Mouse (Mus musculus): ENCODE data around the gene Slc6a9.
A peak's percentile ranks its signal among the peaks of the same experiment; 100 is the strongest.

Slc6a9 gene

DNA sequence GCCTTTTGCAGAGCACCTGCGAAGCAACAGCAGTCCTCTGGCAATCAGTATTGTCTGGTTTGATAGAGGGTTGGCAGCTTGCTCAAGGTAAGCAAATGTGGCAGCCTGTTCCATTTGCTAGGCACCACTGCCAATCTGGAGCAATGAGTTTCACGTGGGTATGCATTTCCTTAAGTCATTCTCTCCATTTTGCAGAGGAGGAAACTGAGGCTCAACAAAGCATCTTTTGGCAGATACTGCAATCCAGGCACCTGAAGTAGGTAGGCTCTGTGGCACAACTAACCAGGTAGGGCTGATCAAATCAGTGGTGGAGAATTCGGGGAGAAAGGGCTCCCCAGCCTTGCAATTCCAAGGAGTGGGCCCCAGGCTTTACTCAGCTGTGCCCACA, at the start of gene Slc6a9:
Gene Slc6a9 (plus strand): TSS at position 50 of the 388 bp plus-strand sequence.
- no peak for DNase-seq

DNA sequence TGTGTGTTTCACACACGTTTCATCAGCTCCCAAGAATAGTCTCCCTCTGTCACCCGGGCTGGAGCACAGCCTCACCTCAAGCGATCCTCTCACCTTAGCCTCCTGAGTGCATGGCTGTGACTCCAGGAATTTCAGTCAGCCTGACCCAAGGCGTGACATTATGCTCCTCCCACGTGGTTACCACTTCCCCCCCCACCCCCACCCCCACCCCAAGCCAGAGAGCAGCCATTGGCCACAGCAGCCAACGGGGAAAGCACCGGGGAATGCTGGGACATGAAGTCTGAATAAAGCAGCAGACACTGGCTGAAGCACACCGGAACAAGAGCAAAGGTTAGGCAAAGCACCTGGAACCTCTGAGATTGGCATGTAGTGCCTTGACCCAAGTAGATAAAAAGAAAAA, 47.3 kb upstream of the Slc6a9 start:
- peak; percentile 4 for DNase-seq

DNA sequence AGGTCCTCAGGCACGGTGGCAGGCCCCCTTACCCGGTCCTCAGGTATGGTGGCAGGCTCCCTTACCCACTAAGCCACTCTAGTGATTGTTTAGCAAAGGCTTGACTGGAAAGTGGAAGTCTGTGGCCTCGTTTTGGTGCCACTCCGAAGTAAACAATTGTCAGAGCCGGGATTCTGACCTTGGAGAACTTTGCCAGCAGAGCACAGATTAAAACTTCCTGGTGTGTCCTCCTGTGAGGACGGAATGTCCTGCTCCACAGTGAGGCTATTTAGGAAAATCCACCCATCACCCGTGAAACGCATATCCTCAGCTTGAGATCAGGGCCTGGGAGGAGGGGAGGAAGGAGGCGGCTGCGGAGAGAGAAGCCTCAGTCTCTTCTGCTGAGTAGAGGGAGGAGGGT, 46.0 kb upstream of the Slc6a9 start:
- DNase-seq: no peak

DNA sequence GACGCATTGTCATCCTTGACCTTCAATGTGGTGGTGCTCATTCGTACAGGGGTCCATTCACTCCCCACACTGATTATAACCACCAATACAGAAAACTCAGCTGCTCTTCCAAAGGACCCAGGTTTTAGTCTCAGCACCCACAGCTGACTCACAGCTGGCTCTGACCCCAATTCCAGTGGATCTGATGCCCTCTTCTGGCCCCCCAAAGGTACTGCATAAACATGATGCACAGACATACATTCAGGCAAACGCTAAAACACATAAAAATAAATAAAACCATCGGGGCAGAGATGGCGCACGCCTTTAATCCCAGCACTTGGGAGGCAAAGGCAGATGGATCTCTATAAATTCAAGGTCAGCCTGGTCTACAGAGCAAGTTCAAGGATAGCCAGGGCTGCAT, 34.4 kb upstream of the Slc6a9 start:
- no peak for DNase-seq

GRCm38 (mm10) chr4:117806992-117807391, 27.3 kb upstream of the Slc6a9 start:
- DNase-seq: peak; percentile 24

DNA sequence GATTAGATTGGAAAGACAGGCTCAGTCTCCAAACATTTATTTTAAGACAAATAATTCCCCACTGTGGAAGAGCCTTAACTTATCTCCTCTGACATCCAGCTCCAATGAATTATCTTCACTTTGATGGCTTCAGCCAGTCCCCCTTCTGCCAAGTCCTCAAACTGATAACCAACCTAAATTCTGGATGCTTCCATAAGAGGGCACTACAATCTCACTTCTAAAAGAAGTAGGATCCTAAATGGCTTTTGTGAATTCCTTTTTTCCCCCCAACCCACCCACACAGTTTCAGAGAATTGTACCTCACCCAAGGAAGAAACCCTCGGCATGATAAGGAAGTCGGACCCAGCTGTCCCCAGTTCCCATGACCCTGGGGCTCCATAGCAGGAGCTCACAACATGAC, 23.4 kb upstream of the Slc6a9 start:
- no peak for DNase-seq

DNA sequence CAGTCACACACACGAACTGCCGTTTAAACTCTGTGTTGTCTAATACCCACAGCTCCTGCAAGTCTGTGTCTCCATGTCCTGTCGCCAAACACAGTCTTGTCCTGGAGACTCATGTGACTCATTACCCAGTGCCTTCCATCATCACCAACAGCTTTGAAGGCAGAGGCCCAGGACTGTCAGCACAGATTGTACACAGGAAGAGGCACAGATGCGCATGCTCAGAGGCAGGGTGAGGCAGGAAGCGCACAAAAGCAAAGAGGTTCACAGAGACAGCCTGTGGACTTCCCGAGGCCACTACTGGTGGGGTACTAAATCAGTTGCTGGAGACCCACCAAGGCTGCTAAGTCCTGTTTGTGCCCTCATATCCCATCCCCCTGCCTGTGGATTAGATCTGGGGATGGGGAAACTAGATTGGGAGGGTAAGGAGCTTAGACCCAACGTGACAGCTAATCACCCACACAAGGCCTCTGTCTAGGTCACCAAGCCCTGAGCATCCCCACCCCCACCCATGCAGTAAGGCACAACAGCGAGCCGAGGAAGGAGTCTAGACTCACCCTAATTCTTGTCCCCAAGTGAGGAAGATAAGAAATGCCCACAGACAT, 20.6 kb upstream of the Slc6a9 start:
- peak; percentile 82 for DNase-seq

DNA sequence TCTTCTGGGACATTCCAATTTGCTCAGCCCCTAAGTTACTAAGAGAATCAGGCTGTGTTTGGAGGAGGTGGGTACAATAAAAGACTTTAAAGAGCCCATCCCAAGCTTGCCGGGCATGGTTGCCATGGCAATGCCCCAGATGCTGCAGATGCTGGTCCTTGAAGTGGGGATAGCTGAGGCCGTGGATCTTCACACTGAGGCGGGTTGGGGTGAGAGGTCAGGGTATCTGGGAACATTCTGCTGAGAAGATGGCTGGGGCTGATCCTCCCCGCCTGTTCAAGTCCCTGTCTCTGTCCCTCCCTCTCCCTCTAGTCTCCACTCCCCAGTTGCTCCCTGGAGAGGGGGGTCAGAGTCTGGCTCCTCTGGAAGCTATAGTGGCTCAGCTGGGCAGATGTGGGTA, 20.0 kb upstream of the Slc6a9 start:
- peak; percentile 71 for DNase-seq

DNA sequence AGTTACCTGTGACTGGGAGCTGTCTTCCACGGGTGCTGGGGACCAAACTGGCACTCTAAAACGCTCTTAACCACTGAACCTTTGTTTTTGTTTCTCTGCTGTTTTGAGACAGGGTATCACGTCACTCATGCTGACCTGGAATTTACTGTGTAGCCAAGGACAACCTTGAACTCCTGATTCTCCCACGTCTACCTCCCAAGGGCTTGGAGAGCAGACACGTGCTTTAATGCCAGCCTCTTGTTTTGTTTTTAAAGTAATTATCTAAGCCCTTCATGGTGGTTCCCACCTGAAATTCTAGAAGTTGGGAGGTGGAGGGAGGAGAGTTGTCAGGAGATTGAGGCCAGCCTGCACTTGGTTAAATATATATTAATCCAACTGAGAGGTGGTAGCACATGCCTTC, 17.5 kb upstream of the Slc6a9 start:
- DNase-seq: no peak

DNA sequence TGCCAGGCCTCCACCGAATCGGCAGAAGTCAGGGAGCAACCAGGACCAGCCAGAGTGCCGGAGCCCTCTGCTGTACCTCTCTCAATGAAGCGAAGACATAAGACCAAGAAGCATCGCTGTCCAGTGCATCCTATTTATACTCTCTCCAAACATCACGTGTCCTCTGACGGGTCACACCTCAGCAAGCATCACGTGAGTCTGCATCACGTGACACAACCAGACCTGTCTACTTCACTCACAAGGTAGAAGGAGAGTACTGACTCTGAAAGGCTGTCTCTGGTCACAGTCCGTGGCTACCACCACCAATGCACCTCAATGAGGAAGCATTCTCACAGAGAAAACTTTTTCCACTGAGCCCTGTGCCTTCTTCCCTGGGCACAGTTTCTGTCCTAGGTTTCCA, 16.3 kb upstream of the Slc6a9 start:
- DNase-seq: no peak

DNA sequence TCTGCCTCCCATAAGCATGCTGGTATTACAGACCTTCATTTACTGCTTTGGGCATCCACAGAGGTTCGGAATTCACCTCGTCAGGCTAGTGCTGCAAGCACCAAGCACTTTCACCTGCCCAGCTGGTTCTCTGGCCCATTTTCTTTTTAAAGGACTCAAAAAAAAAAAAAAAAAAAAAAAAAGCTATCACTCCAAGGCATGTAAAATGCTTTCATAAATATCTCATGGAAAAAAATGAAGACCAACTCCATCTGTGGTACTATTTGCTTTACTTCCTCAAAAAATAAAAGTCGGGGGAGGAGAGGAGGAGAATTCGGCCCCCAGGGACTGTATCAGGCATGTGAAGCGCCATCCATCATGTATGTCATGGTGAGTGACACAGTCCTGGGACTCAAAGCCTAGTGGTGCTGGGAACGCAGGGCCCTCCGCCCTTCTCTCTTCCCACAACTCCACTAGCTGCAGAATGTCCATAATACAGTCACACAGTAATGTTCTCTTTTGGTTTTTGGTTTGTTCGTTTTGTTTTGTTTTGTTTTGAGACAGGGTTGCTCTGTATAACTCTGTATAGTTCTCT, 5.6 kb upstream of the Slc6a9 start:
- peak; percentile 54 for DNase-seq

GRCm38 (mm10) chr4:117829260-117830123, 4.8 kb upstream of the Slc6a9 start:
- DNase-seq: peak; percentile 79

DNA sequence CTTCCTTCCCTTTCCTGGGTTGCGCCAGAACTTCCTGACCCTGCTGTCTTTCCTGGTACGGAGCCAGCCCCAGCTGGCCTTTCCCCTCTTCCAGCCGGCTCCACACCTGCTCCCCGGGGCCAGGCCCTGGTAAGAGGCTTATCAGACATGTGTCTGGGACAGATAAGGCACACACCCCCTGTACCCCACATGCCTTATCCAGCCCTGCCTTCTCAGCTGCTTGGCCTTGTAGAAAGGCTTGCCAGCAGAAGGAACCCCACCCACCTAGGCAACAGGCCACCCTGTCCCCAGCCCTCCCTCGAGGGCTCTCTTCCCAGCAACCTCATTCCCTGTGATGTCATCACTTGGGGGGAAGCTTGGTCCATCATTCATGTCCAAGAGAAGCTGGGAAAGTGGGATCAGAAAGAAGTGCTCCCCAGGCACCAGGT, 4.2 kb upstream of the Slc6a9 start:
- peak; percentile 70 for DNase-seq

GRCm38 (mm10) chr4:117830801-117831200, 3.5 kb upstream of the Slc6a9 start:
- no peak for DNase-seq

DNA sequence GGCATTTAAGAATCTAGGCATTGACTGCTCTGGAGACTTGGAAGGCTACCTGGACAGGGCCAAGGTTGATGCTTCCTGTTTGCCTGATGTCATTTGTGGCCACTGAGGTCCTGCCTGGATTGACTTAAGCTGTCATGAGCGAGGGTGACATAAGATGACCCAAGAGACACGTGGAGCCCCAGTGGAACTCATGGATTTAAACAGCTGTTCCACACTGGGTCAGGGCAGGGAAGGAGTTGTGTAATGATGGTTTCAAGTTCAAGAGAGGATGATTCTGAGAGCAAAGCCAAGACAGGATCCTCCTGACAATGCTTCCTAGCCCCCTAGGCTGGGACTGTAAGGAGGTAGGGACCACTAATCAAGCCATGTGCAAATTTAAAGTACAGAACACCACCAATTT, 2.8 kb upstream of the Slc6a9 start:
- DNase-seq: no peak

DNA sequence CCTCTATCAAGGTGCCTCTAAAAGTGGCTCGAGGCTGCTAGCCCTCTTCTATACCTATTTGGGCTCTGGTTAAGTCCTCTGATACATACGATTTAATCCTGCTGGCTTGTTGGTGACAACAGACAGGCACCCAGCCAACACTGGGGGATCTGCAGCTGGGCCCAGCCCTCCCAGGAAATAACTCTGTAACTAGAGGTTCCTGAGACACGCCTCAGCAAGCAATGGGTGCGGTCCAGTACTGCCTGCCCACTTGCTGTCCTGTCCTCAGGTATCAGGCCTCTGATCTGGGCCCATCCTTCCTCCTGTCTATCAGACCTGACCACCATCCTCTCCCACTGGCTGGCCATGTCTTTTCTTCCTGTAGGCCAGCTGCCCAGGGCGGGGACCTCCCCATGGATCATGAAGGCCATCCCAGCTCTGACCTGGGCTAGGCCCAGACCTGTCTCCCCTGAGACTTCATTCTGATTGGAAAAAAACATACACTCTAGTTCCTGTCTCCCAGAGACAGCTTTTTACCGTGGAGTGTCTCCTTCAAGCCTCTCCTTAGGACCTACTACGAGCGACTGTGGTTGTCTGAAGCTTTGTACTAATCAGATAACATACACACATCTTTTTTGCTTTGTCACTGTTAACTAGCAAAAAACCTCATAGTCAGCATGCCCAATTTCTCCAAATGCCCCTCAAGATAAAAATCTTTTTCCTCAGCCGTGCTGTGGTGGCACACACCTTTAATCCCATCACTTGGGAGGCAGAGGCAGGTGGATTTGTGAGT, 2.2 kb upstream of the Slc6a9 start:
- DNase-seq: peak; percentile 54

DNA sequence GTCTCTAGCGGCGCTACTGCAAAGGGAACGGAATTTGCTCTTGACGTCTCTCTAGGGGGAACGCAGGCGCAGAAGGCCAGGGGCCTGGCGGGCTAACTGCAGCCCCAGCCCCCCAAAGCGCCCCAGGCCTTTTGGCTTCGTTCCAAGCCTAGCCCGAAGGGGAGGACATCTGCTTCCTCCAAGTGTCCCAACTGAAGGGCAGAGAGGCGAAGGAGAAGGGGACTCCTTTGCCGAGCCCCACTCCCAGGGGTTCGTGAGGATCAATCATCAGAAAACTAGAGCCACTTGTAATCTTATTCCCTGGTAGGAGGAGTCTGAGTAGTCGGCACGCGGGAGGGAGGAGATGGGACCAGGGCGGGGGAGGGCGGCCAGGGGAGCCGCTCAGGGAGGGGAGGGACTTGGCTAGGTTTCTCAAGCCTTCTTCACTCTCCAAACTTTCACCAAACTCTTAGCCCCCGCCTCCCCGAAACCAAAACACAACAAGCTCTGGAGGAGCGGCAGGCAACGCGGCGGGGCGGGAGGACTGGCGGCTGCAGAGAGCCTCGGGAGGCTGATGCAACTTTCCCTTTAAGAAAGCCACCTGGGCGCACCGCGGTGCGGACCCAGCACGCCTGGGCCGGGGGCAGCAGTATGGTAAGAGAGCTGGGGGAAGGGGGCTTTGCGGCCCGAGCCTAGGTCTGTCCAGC, 682 bp downstream of the Slc6a9 start:
- DNase-seq: peak; percentile 93

DNA sequence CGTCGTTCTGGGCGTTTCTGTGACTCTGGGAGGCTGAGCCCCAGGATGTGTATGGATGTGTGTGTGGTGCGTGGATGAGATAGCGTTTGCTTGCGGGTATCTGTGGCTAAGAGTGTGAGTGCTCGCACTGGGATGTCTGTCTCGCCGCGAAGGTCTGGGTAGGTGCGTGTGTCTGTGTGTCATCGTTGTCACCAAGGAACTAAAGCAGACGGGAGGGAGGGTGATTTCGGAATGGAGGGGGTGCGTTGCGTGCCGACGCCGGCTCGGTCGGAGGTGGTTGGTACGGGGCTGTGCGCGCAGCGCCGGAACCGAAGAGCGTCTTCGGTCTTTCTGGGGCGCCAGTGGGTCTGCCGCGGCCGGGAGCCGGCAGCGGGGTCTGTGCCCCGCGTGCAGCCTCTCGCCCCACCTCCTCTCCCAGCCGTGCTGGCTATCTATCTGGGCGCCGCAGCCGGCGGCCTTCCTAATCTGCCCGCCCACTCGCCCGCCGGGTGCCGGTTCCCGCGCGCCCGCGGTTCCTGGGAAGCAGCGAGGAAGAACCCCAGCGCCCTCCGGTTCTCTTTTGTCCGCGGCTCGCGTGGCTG, 1.3 kb downstream of the Slc6a9 start:
- DNase-seq: peak; percentile 54

GRCm38 (mm10) chr4:117836204-117836767, 2.0 kb downstream of the Slc6a9 start:
- DNase-seq: peak; percentile 93

- DNase-seq: no peak
Observed at GRCm38 (mm10) chr4:117837271-117837670, 3.0 kb downstream of the Slc6a9 start.

GRCm38 (mm10) chr4:117839366-117839765, 5.1 kb downstream of the Slc6a9 start:
- DNase-seq: no peak

GRCm38 (mm10) chr4:117840821-117841220, 6.5 kb downstream of the Slc6a9 start:
- no peak for DNase-seq
